Mouse (Mus musculus): ENCODE measurements around the gene Dnajc24. TPM values are rescaled to one million over a fixed set of nuclear protein-coding genes. Genes with fewer than 3 reads are reported as not detected.

The Dnajc24 gene
- polyA plus RNA-seq, 1 experiment from 2014 or later, result 32.1 TPM

DNA sequence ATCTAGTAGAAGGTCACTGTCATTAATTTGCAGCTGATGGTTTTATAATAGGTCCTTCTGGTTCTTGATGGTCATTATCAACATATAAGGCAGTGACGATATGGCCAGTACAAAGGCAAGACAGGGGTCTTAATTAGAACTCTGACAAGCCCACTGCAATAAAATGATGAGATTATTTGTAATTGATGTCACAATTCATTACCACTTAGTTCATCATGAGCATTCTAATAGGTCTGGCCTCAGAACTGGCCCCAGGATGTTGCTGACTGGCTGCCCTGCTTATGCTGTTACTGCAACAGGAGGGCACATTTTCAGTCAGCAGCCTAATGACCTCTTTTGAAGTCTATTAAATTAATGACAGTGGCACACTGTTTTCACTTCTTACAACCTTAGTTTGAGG lies 39.9 kb downstream of the Dnajc24 start:
- WGBS, result 86% methylated on average over 1 of the region's 1 CpGs

DNA sequence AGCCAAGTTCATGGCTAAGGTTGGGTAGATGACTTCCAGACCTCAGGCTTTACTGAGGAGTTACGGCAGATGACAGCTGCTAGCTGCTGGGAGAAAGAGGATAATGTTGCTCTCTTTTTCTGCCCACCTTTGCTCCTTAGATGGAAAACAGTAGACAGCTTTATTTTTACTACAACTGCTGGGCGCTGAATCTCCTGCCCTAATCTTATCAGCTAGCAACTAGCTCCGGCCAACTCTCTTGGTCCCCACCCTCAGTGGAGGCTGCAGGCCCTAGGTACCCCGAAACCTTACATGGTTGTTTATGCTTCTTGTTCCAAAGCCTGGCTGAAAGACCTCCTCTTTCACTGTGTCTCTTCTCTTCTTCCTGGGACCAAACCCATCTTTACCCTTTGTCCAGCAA lies 49.5 kb downstream of the Dnajc24 start:
- Histone ChIP-seq H3K4me1 (replicated peaks) (peaks cover 8% of the 10 kb centered on the region), H3K27ac (no peak overlapping the region), H3K4me3 (no peak overlapping the region), H3K4me2 (no peak overlapping the region), H3K9ac (no peak overlapping the region), H3K9me3 (replicated peaks) (no peaks in the 10 kb centered on the region), H3K36me3 (no peaks in the 10 kb centered on the region), H3K27me3 (no peaks in the 10 kb centered on the region)
- no peak for ATAC-seq (replicated peaks; ENCODE audit: insufficient number of reproducible peaks, insufficient read depth, low FRiP score, low read depth)
- 43% methylated on average over 4 of the region's 4 CpGs for WGBS

More for the DNA sequence above, 39.9 kb downstream of the Dnajc24 start:
- H3K9me3 ChIP-seq (replicated peaks), result no peaks in the 10 kb centered on the region
- H3K36me3 ChIP-seq, result peaks cover 8% of the 10 kb centered on the region
- no peak for ATAC-seq (replicated peaks; ENCODE audit: insufficient number of reproducible peaks, insufficient read depth, low FRiP score, low read depth)
- H3K9ac ChIP-seq, result no peak overlapping the region
- no peak overlapping the region for H3K27ac ChIP-seq
- H3K27me3 ChIP-seq, result no peaks in the 10 kb centered on the region
- no peak overlapping the region for H3K4me2 ChIP-seq
- H3K4me3 ChIP-seq, result no peak overlapping the region
- no peaks in the 10 kb centered on the region for H3K4me1 ChIP-seq (replicated peaks)

DNA sequence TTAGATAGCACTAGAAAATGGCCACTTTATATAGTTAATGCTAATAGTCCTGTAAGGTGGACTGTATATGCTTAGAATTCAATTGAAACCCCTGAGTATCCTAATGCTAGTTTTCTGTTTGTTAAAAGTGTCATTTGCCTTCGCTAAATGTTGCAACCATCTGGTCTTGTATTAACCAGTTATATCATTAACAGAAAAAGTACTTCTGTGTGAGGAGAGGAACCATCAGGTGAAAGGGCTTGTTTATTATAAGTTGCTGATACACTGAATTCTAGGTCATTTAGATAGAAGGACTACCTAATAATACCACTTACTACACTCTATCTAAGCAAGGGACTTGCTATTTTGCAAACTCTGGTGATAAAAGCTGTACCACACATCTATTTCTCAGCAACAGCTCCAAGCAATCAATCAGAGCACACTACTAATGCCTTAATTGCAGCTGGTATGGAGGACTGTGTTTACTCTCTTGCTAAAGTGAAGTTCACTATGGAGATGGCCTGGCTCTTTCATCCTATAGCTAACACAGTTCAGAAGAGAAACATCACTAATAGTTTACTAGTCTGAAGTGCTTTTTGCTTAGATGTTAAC lies 51.9 kb downstream of the Dnajc24 start:
- Histone ChIP-seq H3K27ac (no peak overlapping the region), H3K4me3 (no peak overlapping the region), H3K27me3 (no peaks in the 10 kb centered on the region), H3K9me3 (replicated peaks) (no peaks in the 10 kb centered on the region), H3K36me3 (no peaks in the 10 kb centered on the region), H3K9ac (no peak overlapping the region), H3K4me2 (no peak overlapping the region), H3K4me1 (replicated peaks) (peaks cover 8% of the 10 kb centered on the region)
- ATAC-seq (replicated peaks; ENCODE audit: insufficient number of reproducible peaks, insufficient read depth, low FRiP score, low read depth), result no peak
- WGBS, result 96% methylated on average over 1 of the region's 1 CpGs

DNA sequence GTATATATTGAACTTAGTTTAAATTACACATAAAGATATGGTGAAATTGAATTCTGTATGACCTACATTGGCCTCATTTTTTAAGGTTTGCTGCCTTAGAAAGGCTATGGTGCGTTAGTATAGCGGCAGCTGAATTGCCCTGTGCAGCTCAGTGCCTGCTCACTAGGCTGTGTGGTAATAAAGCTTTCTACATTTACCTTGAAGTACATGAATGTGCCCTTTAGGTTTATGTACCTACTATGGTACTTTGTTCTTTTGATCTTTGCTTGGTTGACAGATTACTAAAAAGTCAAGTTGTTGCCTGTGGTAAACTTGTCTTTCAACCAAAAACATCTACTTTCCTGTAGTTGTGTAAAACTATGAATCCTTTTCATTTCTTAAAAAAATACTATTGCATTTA lies 53.2 kb downstream of the Dnajc24 start:
- H3K4me3 ChIP-seq, result no peak overlapping the region
- H3K4me2 ChIP-seq, result no peak overlapping the region
- no peaks in the 10 kb centered on the region for H3K9me3 ChIP-seq (replicated peaks)
- no peaks in the 10 kb centered on the region for H3K36me3 ChIP-seq
- no peak overlapping the region for H3K9ac ChIP-seq
- ATAC-seq (replicated peaks; ENCODE audit: insufficient number of reproducible peaks, insufficient read depth, low FRiP score, low read depth), result no peak
- H3K4me1 ChIP-seq (replicated peaks), result peaks cover 8% of the 10 kb centered on the region
- H3K27me3 ChIP-seq, result no peaks in the 10 kb centered on the region
- H3K27ac ChIP-seq, result no peak overlapping the region
- WGBS, result 92% methylated on average over 2 of the region's 2 CpGs

DNA sequence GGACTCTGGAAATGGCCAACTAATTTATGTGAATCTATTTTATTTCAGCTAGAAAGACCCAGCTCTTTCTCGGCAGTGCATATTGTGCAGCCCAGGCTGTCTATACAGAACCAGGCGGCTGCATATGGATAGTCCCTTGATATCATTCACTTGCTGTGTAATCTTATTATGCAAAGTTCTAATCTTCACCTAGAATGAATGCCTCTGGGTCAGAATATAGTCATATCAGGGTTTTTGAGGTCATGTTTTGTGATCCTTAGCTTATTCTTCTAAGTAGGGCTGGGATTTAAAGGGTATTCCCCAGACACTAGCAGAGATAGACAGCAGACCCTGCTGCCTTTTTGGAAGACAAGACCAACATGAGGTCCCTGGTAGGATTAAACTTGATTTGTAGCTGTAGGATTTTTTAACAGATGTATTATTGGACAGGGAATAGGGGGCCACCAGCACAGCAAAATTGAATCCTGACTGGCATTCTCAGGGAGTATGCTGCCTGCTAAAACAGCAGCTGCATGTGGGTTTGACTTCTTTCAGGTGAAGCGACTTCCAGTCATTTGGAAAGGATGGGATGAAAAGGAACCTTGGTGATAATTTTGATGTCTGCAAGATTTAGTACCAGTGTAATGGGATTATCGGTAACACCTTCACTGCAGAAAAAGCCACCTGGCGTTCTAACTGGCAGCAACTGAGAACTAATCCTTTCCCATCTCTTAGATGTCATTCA lies 85.6 kb downstream of the Dnajc24 start:
- 78% methylated on average over 5 of the region's 5 CpGs for WGBS
- Histone ChIP-seq H3K27ac (no peak overlapping the region), H3K36me3 (no peaks in the 10 kb centered on the region; the same call in 1 of the 2 replicates), H3K4me2 (no peak overlapping the region), H3K27me3 (no peaks in the 10 kb centered on the region), H3K4me1 (replicated peaks) (no peaks in the 10 kb centered on the region), H3K9me3 (replicated peaks) (no peaks in the 10 kb centered on the region), H3K4me3 (no peak overlapping the region), H3K9ac (no peak overlapping the region)
- no peak for ATAC-seq (replicated peaks; ENCODE audit: insufficient number of reproducible peaks, insufficient read depth, low FRiP score, low read depth)

Small RNA genes within 50 kb of the gene (microRNA-seq; reads per million reads assigned to microRNA genes)
- not detected for gene Gm22002

Other genes with a start within 250 kb of the Dnajc24 start
- gene Elp4, start 99.0 kb downstream of the Dnajc24 start, polyA plus RNA-seq (2015; fragmentation: Nextera tagmentation; extraction: Ambion mirVana), result 19.0 and 22.4 TPM in 2 replicates
- gene Immp1l, start 98.9 kb downstream of the Dnajc24 start, polyA plus RNA-seq (2015; fragmentation: Nextera tagmentation; extraction: Ambion mirVana), result 101 and 135 TPM in 2 replicates